Mouse (Mus musculus) ES-E14 (cell line): ENCODE data around the gene Cutal.

ENCODE experiments used
- CHD2 ChIP-seq: IDR thresholded peaks from 2 replicates; pipeline ENCODE4 v1.6.1; 2014; ENCODE audit warnings: mild to moderate bottlenecking, low read depth, low read length, inconsistent platforms
- HCFC1 ChIP-seq: IDR thresholded peaks from 2 replicates; pipeline ENCODE4 v1.6.1; 2012; ENCODE audit warnings: low read length, inconsistent platforms, borderline replicate concordance; ENCODE audit not compliant: insufficient read depth
- ZC3H11A ChIP-seq: IDR thresholded peaks from 2 replicates; pipeline ENCODE4 v1.6.1; 2012; ENCODE audit warnings: low read depth, mild to moderate bottlenecking, inconsistent platforms, low read length, borderline replicate concordance
- ZNF384 ChIP-seq: IDR thresholded peaks from 2 replicates; pipeline ENCODE4 v1.6.1; 2012; ENCODE audit warnings: low read depth, low read length, inconsistent platforms

DNA sequence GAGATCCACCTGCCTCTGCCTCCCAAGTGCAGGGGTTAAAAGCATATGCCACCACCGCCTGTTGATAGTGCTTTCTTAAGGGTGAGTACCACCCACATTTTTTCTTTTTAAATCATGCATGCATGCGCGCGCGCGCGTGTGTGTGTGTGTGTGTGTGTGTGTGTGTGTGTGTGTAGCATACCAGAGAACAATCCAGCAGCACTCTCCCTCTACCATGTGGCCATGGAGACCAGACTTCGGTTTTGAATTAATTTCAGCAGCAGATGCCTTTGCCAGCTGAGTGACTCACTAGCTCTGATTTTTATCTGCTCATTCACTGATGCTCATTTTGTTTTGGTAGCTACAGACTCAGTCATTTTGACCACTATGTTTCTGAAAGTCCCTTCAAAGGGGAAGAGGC lies 32.5 kb upstream of the Cutal start:
- TF ChIP-seq CHD2 (no peak), HCFC1 (no peak), ZNF384 (no peak), ZC3H11A (no peak)
